Comparison of ENCODE assay signal across 8 mouse cellular contexts in genomic region chr7:98164999-98165528, GRCm38 (mm10). TPM values are rescaled to one million over a fixed set of nuclear protein-coding genes. Genes with fewer than 3 reads are reported as not detected.
DNase-seq lines count a peak whose midpoint lies in the region; ATAC-seq lines count a peak whose summit lies in the region.

No protein-coding gene starts in this region.

- no peaks in the 10 kb centered on the region for H3K36me3 ChIP-seq in hindbrain, embryonic 10.5 days
- H3K36me3 ChIP-seq in limb, embryonic 15.5 days = no peaks in the 10 kb centered on the region
- peaks cover 7% of the 10 kb centered on the region; the same call in 1 of the 2 replicates for H3K36me3 ChIP-seq in midbrain, embryonic 13.5 days

- no peaks in the 10 kb centered on the region for H3K9me3 ChIP-seq in hindbrain, embryonic 10.5 days
- H3K9me3 ChIP-seq in limb, embryonic 15.5 days = no peaks in the 10 kb centered on the region
- no peaks in the 10 kb centered on the region for H3K9me3 ChIP-seq in midbrain, embryonic 13.5 days

- 67% methylated on average over 10 of the region's 10 CpGs for WGBS in hindbrain, embryonic 10.5 days
- WGBS in limb, embryonic 15.5 days = 41% methylated on average over 10 of the region's 10 CpGs
- 59% methylated on average over 10 of the region's 10 CpGs for WGBS in midbrain, embryonic 13.5 days

- peak overlapping the region; percentile 81 for H3K27ac ChIP-seq in hindbrain, embryonic 10.5 days
- H3K27ac ChIP-seq in limb, embryonic 15.5 days = peak overlapping the region; percentile 65
- no peak overlapping the region for H3K27ac ChIP-seq in midbrain, embryonic 13.5 days

- no peak overlapping the region for H3K9ac ChIP-seq in limb, embryonic 15.5 days
- H3K9ac ChIP-seq in midbrain, embryonic 13.5 days (replicated peaks) = no peak overlapping the region

- no peaks in the 10 kb centered on the region; the same call in 1 of the 2 replicates for H3K27me3 ChIP-seq in hindbrain, embryonic 10.5 days (ENCODE audit: insufficient read depth, poor library complexity, severe bottlenecking)
- H3K27me3 ChIP-seq in limb, embryonic 15.5 days = no peaks in the 10 kb centered on the region
- 0 out of 2 replicates have a peak, but pooled peaks cover 3% of the 10 kb centered on the region for H3K27me3 ChIP-seq in midbrain, embryonic 13.5 days

- peaks cover 47% of the 10 kb centered on the region for H3K4me1 ChIP-seq in hindbrain, embryonic 10.5 days (replicated peaks)
- peaks cover 35% of the 10 kb centered on the region for H3K4me1 ChIP-seq in limb, embryonic 15.5 days
- peaks cover 8% of the 10 kb centered on the region for H3K4me1 ChIP-seq in midbrain, embryonic 13.5 days (replicated peaks)

- no peak for DNase-seq in frontal cortex, postnatal 10 days (ENCODE audit: low spot score in 2 of 2)
- DNase-seq in hindbrain, embryonic 10.5 days (ENCODE audit: low spot score) = no peak
- peak; percentile 63 for DNase-seq in thymus, postnatal 4 days
- DNase-seq in frontal cortex, postnatal 14 days (ENCODE audit: low spot score in 2 of 2) = no peak

- H3K4me3 ChIP-seq in hindbrain, embryonic 10.5 days = no peak overlapping the region
- no peak overlapping the region for H3K4me3 ChIP-seq in limb, embryonic 15.5 days
- no peak overlapping the region for H3K4me3 ChIP-seq in midbrain, embryonic 13.5 days (replicated peaks)

- ATAC-seq in frontal cortex, adult (ENCODE audit: low TSS enrichment) = peak; percentile 7; the same call in 1 of the 2 replicates
- peak; percentile 69 for ATAC-seq in activated CD4-positive, CD25-positive, alpha-beta regulatory T cell, adult 4 months
- peak; percentile 45; the same call in 1 of the 2 replicates for ATAC-seq in limb, embryonic 15.5 days (ENCODE audit: insufficient number of reproducible peaks, low FRiP score, low TSS enrichment, low read depth)
- ATAC-seq in midbrain, embryonic 13.5 days = peak; percentile 65

- no peak overlapping the region for H3K4me2 ChIP-seq in limb, embryonic 15.5 days
- H3K4me2 ChIP-seq in midbrain, embryonic 13.5 days (replicated peaks) = no peak overlapping the region

RNA-seq across cellular contexts. Expression of gene Capn5, which starts 13.0 kb away (rescaled TPM):
- polyA plus RNA-seq in activated CD4-positive, CD25-positive, alpha-beta regulatory T cell, adult 4 months (2017; shearing (Covaris generic)) = 1 to 10 TPM in 1 of 2 experiments, under 1 TPM in 1; 0.79 to 2.1 TPM
- polyA plus RNA-seq in hindbrain, embryonic 10.5 days (2016; fragmentation: Nextera tagmentation; extraction: Ambion mirVana) = 5.6 and 9.9 TPM in 2 replicates
- 10.1 and 11.5 TPM in 2 replicates for polyA plus RNA-seq in limb, embryonic 15.5 days (2015; fragmentation: Nextera tagmentation; extraction: Ambion mirVana)
- polyA plus RNA-seq in midbrain, embryonic 13.5 days (2015; fragmentation: Nextera tagmentation; extraction: Ambion mirVana) = 10.1 and 10.8 TPM in 2 replicates

RNA-seq across cellular contexts. Expression of gene Omp, which starts 19.8 kb away (rescaled TPM):
- not detected for polyA plus RNA-seq in activated CD4-positive, CD25-positive, alpha-beta regulatory T cell, adult 4 months (2017; shearing (Covaris generic))
- polyA plus RNA-seq in hindbrain, embryonic 10.5 days (2016; fragmentation: Nextera tagmentation; extraction: Ambion mirVana) = 0.07 and 0.13 TPM in 2 replicates
- polyA plus RNA-seq in limb, embryonic 15.5 days (2015; fragmentation: Nextera tagmentation; extraction: Ambion mirVana) = 0.18 and 0.45 TPM in 2 replicates
- 0.21 and 0.28 TPM in 2 replicates for polyA plus RNA-seq in midbrain, embryonic 13.5 days (2015; fragmentation: Nextera tagmentation; extraction: Ambion mirVana)

RNA-seq across cellular contexts. Expression of gene B3gnt6, which starts 34.2 kb away (rescaled TPM):
- not detected for polyA plus RNA-seq in activated CD4-positive, CD25-positive, alpha-beta regulatory T cell, adult 4 months (2017; shearing (Covaris generic))
- 0.10 TPM in 1 of 2 replicates, not detected in the other for polyA plus RNA-seq in hindbrain, embryonic 10.5 days (2016; fragmentation: Nextera tagmentation; extraction: Ambion mirVana)
- polyA plus RNA-seq in limb, embryonic 15.5 days (2015; fragmentation: Nextera tagmentation; extraction: Ambion mirVana) = 0.16 TPM in 1 of 2 replicates, not detected in the other
- polyA plus RNA-seq in midbrain, embryonic 13.5 days (2015; fragmentation: Nextera tagmentation; extraction: Ambion mirVana) = 0.07 and 0.10 TPM in 2 replicates

RNA-seq across cellular contexts. Expression of gene Myo7a, which starts 45.7 kb away (rescaled TPM):
- polyA plus RNA-seq in activated CD4-positive, CD25-positive, alpha-beta regulatory T cell, adult 4 months (2017; shearing (Covaris generic)) = 1 to 10 TPM; 1.1 to 1.6 TPM
- polyA plus RNA-seq in hindbrain, embryonic 10.5 days (2016; fragmentation: Nextera tagmentation; extraction: Ambion mirVana) = 17.3 and 21.2 TPM in 2 replicates
- polyA plus RNA-seq in limb, embryonic 15.5 days (2015; fragmentation: Nextera tagmentation; extraction: Ambion mirVana) = 8.0 and 8.1 TPM in 2 replicates
- polyA plus RNA-seq in midbrain, embryonic 13.5 days (2015; fragmentation: Nextera tagmentation; extraction: Ambion mirVana) = 17.8 and 19.0 TPM in 2 replicates

Comparison
In these comparisons a context has a peak if more than half of its experiments do, and no peak if none do; other contexts are left out.
1. ATAC-seq: peak in every context shown above with its lines; median percentile 69 in activated CD4-positive, CD25-positive, alpha-beta regulatory T cell, adult 4 months; 65 in midbrain, embryonic 13.5 days; 45 in limb, embryonic 15.5 days; 7 in frontal cortex, adult.